Mouse (Mus musculus) ZHBTc4 (cell line): ENCODE data around the gene Gm13762.
"Not testable (repeated sequence)": the region's sequence is repeated elsewhere in the genome, so short reads cannot be mapped to it uniquely, and the experiment has no call there.

Source experiments
- DNase-seq: peaks from one replicate; pipeline ENCODE4 v3.0.0-alpha.2; 2011; ENCODE audit warnings: low read depth, low spot score

The Gm13762 gene

DNA sequence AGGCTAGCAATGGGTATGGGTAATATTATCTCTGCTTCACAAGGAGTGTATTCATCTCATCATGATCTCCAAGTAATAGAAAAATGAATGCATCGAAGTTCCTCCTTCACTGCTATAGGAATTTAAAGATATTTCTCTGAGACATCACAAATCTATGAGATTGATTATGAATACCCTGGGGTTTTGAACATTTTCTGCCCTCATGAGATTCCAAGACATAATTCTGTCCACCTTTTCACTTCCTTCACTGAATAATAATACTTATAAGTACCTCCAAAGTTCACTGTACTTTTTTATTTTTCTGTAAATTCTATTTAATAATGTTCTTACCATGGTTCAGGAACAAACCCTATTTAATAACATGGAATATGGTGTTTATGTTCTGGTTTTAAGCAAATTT is at the start of gene Gm13762:
TSS of gene Gm13762 (minus strand) at position 101 of the 400 bp plus-strand sequence.
- DNase-seq: no peak

- DNase-seq: not testable (repeated sequence)
Observed at GRCm38 (mm10) chr2:89021436-89021835, 41.4 kb upstream of the Gm13762 start.

DNA sequence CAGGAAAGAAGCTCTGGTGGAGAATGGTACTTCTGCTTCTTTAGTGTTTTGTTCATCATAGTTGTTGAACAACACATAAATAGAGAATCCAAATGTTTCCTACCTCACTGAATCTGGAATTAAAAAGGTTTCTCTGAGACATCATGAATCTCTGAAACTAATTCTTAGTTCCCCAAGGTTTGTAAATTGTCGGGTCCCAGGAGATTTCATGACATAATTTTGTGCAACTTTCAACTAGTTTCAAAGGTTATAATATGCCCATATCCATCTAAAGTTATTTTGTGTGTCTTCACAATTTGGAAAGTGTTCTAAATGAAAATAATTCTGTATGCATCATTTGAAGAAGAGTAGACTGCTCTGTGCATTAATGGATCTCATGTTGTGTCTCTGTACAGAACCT is 38.2 kb upstream of the Gm13762 start, which contains the start of gene Olfr1216:
TSS of gene Olfr1216 (minus strand) at position 101 of the 400 bp plus-strand sequence.
- DNase-seq: no peak

DNA sequence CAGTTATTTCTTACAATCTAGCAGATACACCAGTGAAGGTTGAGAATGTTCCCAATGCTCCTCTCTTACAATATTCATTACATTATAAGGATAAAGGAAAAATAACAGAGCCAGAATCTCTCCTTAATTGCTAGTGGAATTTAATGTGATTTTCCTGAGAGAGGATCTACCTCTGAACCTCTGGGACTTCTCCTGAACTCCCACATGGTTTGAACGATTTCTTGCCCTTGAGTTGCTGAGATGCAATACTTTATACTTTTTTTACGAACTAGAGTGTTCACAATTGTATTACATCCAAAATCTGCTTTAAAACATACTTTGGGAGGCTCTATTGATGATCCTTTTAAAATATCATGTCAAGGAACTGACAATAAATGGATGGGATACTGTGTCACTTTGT is 26.8 kb upstream of the Gm13762 start, which contains the start of gene Olfr1215:
TSS of gene Olfr1215 (minus strand) at position 101 of the 400 bp plus-strand sequence.
- no peak for DNase-seq

GRCm38 (mm10) chr2:88992553-88992952 is 12.5 kb upstream of the Gm13762 start, which contains the start of gene Olfr1214:
Gene Olfr1214, minus strand, starts transcription at chr2:88992653.
- DNase-seq: no peak

- DNase-seq: no peak
Observed at GRCm38 (mm10) chr2:88953669-88954068, 26.4 kb downstream of the Gm13762 start, which contains the start of gene Olfr1212. Gene Olfr1212, plus strand, starts transcription at chr2:88953969.

GRCm38 (mm10) chr2:88938011-88938410 is 42.1 kb downstream of the Gm13762 start, which contains the start of gene Olfr1211:
Gene Olfr1211, minus strand, starts transcription at chr2:88938111.
- DNase-seq: no peak
